Mouse (Mus musculus) naive thymus-derived CD4-positive, alpha-beta T cell, adult 2 months (primary cell): Measurements from ENCODE around the gene A430089I19Rik.
"Not testable (repeated sequence)": the region's sequence is repeated elsewhere in the genome, so short reads cannot be mapped to it uniquely, and the experiment has no call there.

Experiments
- DNase-seq: peaks from one replicate; pipeline ENCODE4 v3.0.0-alpha.2; 2011; ENCODE audit warnings: low read depth

A430089I19Rik gene

DNA sequence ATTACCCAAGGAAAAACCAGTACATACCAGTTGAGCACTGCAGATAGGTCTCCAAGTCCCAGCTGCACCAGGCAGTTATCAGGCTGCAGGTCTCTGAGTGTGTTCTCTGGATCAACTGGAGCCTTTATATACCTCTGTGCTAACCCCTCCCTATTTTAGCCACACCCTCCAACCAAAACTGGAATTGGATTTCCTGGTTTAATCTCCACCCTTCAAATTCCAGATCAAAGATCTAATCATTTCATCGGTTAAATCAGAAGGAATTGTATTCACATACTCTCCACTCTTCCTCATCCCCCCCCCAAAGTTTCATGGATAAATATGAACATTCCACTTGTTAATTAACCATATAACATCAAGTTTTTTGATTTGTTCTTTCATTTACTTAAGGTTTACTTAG, at the start of gene A430089I19Rik:
TSS of gene A430089I19Rik (minus strand) at position 101 of the 400 bp plus-strand sequence.
- DNase-seq: not testable (repeated sequence)

GRCm38 (mm10) chr5:94339449-94339848, 32.9 kb upstream of the A430089I19Rik start, which contains the start of gene AA792892:
TSS of gene AA792892 (plus strand) at chr5:94339749.
- DNase-seq: not testable (repeated sequence)

DNA sequence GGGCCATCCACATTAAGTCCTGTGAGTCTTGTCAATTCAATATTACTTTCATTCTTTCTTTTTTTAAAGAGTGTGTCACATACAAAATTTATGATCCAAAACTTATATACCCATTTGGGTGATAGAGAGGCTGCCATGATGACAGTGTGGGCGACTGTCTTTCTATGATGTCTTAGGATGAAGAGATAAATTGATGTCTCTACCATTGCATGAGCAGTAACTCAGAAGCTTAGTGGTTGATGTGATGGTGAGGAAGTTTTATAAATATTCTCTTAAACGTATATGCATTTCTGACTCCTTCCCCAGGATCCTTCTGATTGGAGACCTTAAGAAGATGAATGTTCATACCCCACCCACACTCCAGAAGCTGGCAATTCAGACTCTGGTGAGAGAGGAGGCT, 7.5 kb upstream of the A430089I19Rik start, which contains the start of gene Gm6502:
TSS of gene Gm6502 (plus strand) at position 301 of the 400 bp plus-strand sequence.
- DNase-seq: not testable (repeated sequence)
